Mouse (Mus musculus) hindbrain, embryonic 14.5 days (tissue): ENCODE measurements around the gene Akip1. TPM values are rescaled to one million over a fixed set of nuclear protein-coding genes. Genes with fewer than 3 reads are reported as not detected.

Experiments
- ATAC-seq: fragments of 200-750 bp; cut with Nextera tagmentation; 2 replicates; pipeline ENCODE4 v1.8.0; 2017; ENCODE audit warnings: moderate number of reproducible peaks, mild to moderate bottlenecking, moderate TSS enrichment, moderate library complexity; ENCODE audit not compliant: low FRiP score
- DNase-seq: peaks from one replicate; pipeline ENCODE4 v3.0.0-alpha.2; 2015; ENCODE audit warnings: low spot score
- H3K27ac ChIP-seq: fragments of 300-500 bp; sonication (generic); 2 replicates; pipeline ENCODE4 v1.5.1; 2014; ENCODE audit warnings: mild to moderate bottlenecking, moderate library complexity
- H3K27me3 ChIP-seq: fragments of 300-500 bp; sonication (generic); 2 replicates; pipeline ENCODE4 v1.6.1; 2014; ENCODE audit warnings: mild to moderate bottlenecking, low read length, mixed read lengths; ENCODE audit not compliant: control insufficient read depth, insufficient read depth
- H3K36me3 ChIP-seq: fragments of 300-500 bp; sonication (generic); replicated peaks from 2 replicates; pipeline ENCODE4 v1.6.1; 2014; ENCODE audit not compliant: control insufficient read depth, insufficient read depth
- H3K4me1 ChIP-seq: fragments of 300-500 bp; sonication (generic); replicated peaks from 2 replicates; pipeline ENCODE4 v1.6.1; 2014; ENCODE audit warnings: antibody characterized with exemption, low read length, mixed read lengths; ENCODE audit not compliant: control insufficient read depth, insufficient read depth
- H3K4me2 ChIP-seq: fragments of 300-500 bp; sonication (generic); replicated peaks from 2 replicates; pipeline ENCODE4 v1.6.1; 2014; ENCODE audit warnings: mild to moderate bottlenecking, moderate library complexity
- H3K4me3 ChIP-seq: fragments of 300-500 bp; sonication (generic); replicated peaks from 2 replicates; pipeline ENCODE4 v1.5.1; 2014; ENCODE audit warnings: mild to moderate bottlenecking, low read length
- H3K9ac ChIP-seq: fragments of 300-500 bp; sonication (generic); 2 replicates; pipeline ENCODE4 v1.6.1; 2014
- H3K9me3 ChIP-seq: fragments of 300-500 bp; sonication (generic); 2 replicates; pipeline ENCODE4 v1.6.1; 2016; ENCODE audit warnings: low read length; ENCODE audit not compliant: control insufficient read depth
- WGBS: fragments of 180-500 bp; shearing (Covaris S2); extraction: QIAGEN DNeasy Blood & Tissue Kit; methylation state at CpG from one replicate; pipeline ENCODE4 v1.1.7; 2014; 5-methylcytosine and 5-hydroxymethylcytosine counted together
- polyA plus RNA-seq: library from polyadenylated mRNA; unstranded; fragments of >200 nt; fragmentation: Nextera tagmentation; extraction: Ambion mirVana; gene quantifications from 2 replicates; pipeline ENCODE4 v1.2.1, GENCODE M21; 2014

Akip1 gene
- 12.7 and 13.0 TPM in 2 replicates for polyA plus RNA-seq

GRCm38 (mm10) chr7:109703190-109704015 is at the start of gene Akip1, which contains the start of gene St5:
Gene Akip1 (plus strand): TSS chr7:109703690.
Gene St5 (minus strand): TSS chr7:109703605.
- no peaks in the 10 kb centered on the region for H3K27me3 ChIP-seq
- under 1% methylated on average over 60 of the region's 61 CpGs for WGBS
- H3K4me1 ChIP-seq = no peaks in the 10 kb centered on the region; the same call in 1 of the 2 replicates
- peak within 1 kb of the TSS; percentile 63 for H3K9ac ChIP-seq
- DNase-seq = peak; percentile 92
- peak within 1 kb of the TSS; percentile 59 for H3K4me3 ChIP-seq
- peak within 1 kb of the TSS; percentile 55 for H3K27ac ChIP-seq
- peak; percentile 96 for ATAC-seq
- no peaks in the 10 kb centered on the region for H3K9me3 ChIP-seq
- no peaks in the 10 kb centered on the region for H3K36me3 ChIP-seq
- peak within 1 kb of the TSS; percentile 74 for H3K4me2 ChIP-seq

GRCm38 (mm10) chr7:109654871-109655270 is 48.6 kb upstream of the Akip1 start:
- no peak overlapping the region for H3K4me2 ChIP-seq
- WGBS = 82% methylated on average over 5 of the region's 5 CpGs
- no peaks in the 10 kb centered on the region for H3K4me1 ChIP-seq
- H3K27ac ChIP-seq = no peak overlapping the region
- H3K4me3 ChIP-seq = no peak overlapping the region
- ATAC-seq (no peak), DNase-seq (no peak)
- H3K9me3 ChIP-seq = no peaks in the 10 kb centered on the region
- H3K27me3 ChIP-seq = no peaks in the 10 kb centered on the region
- no peak overlapping the region for H3K9ac ChIP-seq
- H3K36me3 ChIP-seq = no peaks in the 10 kb centered on the region

- no peak overlapping the region for H3K9ac ChIP-seq
- H3K36me3 ChIP-seq = no peaks in the 10 kb centered on the region
- H3K27me3 ChIP-seq = no peaks in the 10 kb centered on the region
- DNase-seq = no peak
- no peak overlapping the region for H3K27ac ChIP-seq
- no peaks in the 10 kb centered on the region for H3K9me3 ChIP-seq
- no peak overlapping the region for H3K4me2 ChIP-seq
- H3K4me1 ChIP-seq = no peaks in the 10 kb centered on the region
- ATAC-seq = no peak
- 65% methylated on average over 6 of the region's 6 CpGs for WGBS
- H3K4me3 ChIP-seq = no peak overlapping the region
Measured at GRCm38 (mm10) chr7:109657884-109658283, 45.6 kb upstream of the Akip1 start.

DNA sequence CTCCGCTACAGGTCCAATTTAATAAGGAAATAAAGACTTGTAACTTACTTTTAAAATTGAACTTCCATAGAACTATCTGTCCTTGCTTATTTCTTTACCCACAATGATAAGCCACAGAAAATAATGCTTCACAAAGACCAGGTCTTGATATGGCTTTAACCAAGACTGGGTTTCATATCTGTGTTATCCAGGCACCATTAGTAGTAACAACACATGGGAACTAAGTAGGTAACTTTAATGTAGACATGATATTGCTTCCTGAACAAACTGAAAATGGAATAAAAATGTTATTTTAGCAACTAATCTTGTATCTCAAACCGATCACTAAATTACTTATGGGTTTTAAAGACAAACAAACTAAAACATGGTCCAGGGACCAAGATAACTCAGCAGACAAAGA is 44.2 kb upstream of the Akip1 start:
- H3K36me3 ChIP-seq = no peaks in the 10 kb centered on the region
- WGBS = 94% methylated on average over 2 of the region's 2 CpGs
- no peaks in the 10 kb centered on the region for H3K9me3 ChIP-seq
- H3K4me2 ChIP-seq = no peak overlapping the region
- DNase-seq (no peak), ATAC-seq (no peak)
- no peak overlapping the region for H3K4me3 ChIP-seq
- no peak overlapping the region for H3K9ac ChIP-seq
- H3K4me1 ChIP-seq = no peaks in the 10 kb centered on the region
- H3K27ac ChIP-seq = no peak overlapping the region
- H3K27me3 ChIP-seq = no peaks in the 10 kb centered on the region

DNA sequence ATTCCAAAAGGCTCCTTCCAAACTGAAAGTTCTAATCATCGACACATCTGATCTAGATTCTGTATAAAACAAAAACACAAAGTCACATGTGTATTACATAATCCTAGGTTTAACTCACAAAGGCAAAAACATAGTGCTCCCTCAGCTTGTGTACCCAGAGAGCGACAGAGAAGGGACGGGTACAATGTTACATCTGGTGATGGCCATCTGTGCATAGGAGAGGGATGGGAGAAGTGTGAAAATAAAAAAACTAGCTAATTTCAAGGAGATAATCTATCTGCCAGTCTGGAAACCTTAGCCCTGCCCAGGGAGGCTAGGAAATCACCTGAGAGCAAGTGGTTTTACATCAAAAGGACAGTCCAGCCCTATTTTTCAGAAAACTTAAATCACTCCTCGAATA is 40.9 kb upstream of the Akip1 start:
- WGBS = 93% methylated on average over 4 of the region's 4 CpGs
- DNase-seq = no peak

DNA sequence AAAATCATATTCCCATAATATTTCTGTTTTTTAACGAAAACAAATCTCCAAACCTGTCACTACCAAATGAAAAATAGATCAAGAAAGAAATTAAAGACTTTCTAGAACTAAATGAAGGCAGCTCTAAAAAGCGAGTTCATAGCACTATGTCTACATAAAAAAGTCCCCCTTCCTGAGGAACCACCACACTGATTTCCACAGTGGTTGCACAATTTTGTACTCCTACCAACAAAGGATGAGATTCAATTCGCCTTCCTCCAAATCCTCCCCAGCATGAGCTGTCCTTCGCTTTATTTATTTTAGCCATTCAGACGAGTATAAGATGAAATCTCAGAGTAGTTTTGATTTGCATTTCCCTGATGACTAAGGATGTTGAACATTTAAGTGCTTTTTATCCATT is 36.8 kb upstream of the Akip1 start:
- Histone ChIP-seq H3K36me3 (no peaks in the 10 kb centered on the region), H3K27me3 (no peaks in the 10 kb centered on the region), H3K27ac (no peak overlapping the region), H3K9ac (no peak overlapping the region), H3K4me3 (no peak overlapping the region), H3K4me2 (no peak overlapping the region), H3K4me1 (no peaks in the 10 kb centered on the region; the same call in 1 of the 2 replicates), H3K9me3 (no peaks in the 10 kb centered on the region)
- DNase-seq = no peak
- ATAC-seq = no peak
- 83% methylated on average over 5 of the region's 5 CpGs for WGBS

More for the DNA sequence above, 40.9 kb upstream of the Akip1 start:
- no peak overlapping the region for H3K4me3 ChIP-seq
- H3K27ac ChIP-seq = no peak overlapping the region
- no peak for ATAC-seq
- no peaks in the 10 kb centered on the region for H3K36me3 ChIP-seq
- H3K4me1 ChIP-seq = no peaks in the 10 kb centered on the region
- no peak overlapping the region for H3K4me2 ChIP-seq
- H3K9me3 ChIP-seq = no peaks in the 10 kb centered on the region
- no peaks in the 10 kb centered on the region for H3K27me3 ChIP-seq
- no peak overlapping the region for H3K9ac ChIP-seq

DNA sequence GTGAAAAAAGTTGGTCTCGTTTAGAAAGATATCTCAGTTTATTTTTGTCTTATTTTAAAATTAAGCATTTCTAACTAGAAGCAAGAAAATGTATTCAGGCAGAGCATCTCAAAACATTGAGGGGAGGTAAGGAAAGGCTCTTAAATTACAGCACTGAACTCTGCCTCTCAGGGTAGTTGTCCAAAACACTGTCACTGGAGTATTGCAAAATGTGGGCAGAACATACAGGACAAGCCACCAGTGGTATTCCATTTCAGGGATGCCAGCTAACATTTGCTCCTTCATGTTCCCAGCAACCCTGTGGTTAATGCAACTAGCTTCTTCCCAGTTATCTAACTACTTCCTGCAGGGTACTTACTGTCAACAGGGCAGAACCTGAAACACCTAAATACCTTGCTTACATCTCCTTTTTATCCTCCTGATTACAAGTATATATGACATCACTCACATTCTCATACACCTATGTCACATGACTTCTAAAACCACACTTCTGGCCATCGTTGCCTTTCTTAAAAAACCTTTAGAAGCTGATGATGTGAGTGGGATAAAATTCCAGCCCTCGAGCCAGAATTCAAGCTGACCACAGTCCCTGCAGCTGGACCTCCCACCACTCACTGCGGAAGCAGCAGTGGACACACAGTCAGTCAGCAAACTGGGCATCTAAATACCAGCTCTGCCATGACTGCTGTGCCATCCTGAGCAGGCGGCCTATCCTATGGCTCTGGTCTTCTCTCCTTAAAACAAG is 33.9 kb upstream of the Akip1 start:
- WGBS = 88% methylated on average over 5 of the region's 5 CpGs
- ATAC-seq = no peak
- H3K4me2 ChIP-seq = 0 out of 2 replicates have a peak overlapping the region, but pooled peaks have one; percentile 1
- no peak overlapping the region for H3K9ac ChIP-seq
- no peaks in the 10 kb centered on the region for H3K36me3 ChIP-seq
- H3K4me3 ChIP-seq = no peak overlapping the region
- no peaks in the 10 kb centered on the region; the same call in 1 of the 2 replicates for H3K4me1 ChIP-seq
- DNase-seq = no peak
- H3K27me3 ChIP-seq = no peaks in the 10 kb centered on the region
- H3K27ac ChIP-seq = no peak overlapping the region
- no peaks in the 10 kb centered on the region for H3K9me3 ChIP-seq

DNA sequence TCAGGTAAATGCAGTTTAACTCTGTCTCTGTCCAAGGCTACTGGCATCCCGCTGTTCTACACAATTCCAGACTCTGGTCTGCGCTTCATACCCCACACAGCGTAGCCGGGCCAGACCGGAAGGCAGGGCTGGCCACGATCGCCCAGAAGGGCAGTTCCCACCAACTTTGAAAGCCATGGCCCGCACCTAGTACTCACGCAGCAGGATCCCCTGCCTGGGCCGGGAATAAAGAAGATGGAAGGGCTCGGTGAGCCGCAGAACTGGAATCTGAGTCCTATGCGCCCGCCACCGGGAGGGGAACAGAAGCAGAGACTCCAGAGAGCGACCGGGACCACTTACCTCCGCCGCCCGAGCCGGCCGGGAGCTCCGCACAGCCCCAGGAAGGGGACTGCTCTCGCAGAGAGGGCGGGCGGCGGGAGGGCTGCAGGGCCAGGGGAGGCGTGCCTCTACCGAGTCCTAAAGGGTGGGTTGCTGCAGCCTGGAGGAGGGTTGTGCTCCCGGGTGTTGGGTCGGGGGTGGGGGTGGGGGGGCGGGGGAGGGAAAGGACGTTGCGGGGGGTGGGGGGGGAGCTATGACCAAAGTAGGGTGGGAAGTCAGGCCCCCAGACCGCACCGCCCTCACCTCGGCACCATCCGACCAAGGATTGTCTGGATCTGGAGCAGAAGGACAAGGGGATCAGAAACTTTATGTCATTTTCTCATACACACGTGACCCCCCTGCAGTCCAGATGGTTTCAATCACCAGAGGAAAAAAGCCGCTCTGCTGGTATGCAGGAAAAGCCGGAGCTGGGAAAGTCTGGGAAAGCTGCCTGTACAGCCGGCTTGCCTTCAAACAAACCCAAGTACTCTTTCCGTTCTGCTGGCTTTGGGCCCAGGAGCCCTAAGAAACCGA is 31.7 kb upstream of the Akip1 start:
- H3K9me3 ChIP-seq = no peaks in the 10 kb centered on the region
- ATAC-seq (peak; percentile 93), DNase-seq (peak; percentile 77)
- no peaks in the 10 kb centered on the region for H3K27me3 ChIP-seq
- H3K27ac ChIP-seq = peak overlapping the region; percentile 81
- under 1% methylated on average over 35 of the region's 44 CpGs for WGBS
- H3K9ac ChIP-seq = peak overlapping the region; percentile 73
- peak overlapping the region; percentile 91 for H3K4me2 ChIP-seq
- H3K4me1 ChIP-seq = no peaks in the 10 kb centered on the region; the same call in 1 of the 2 replicates
- peak overlapping the region; percentile 50 for H3K4me3 ChIP-seq
- no peaks in the 10 kb centered on the region for H3K36me3 ChIP-seq
